Mouse (Mus musculus) gastrocnemius, postnatal 10 days (tissue): ENCODE data around the gene Hrasls. TPM values are rescaled to one million over a fixed set of nuclear protein-coding genes. Genes with fewer than 3 reads are reported as not detected.

ENCODE experiments used
- DNase-seq: peaks from one replicate; pipeline ENCODE4 v3.0.0; 2021; ENCODE audit warnings: mixed read lengths
- long read RNA-seq, 2 experiments: library from polyadenylated mRNA; stranded (forward); transcript quantifications; one replicate each; pipeline ENCODE4 v2.0.0; 2021
- total RNA-seq, 2 experiments: library from RNA; stranded (reverse); gene quantifications; 2 replicates each; pipeline ENCODE4 v1.2.3; 2021

The Hrasls gene
- 10 to 100 TPM; 34.1 to 35.1 TPM for total RNA-seq
- long read RNA-seq, experiment 1, transcript Hrasls-204 (4 exons, 854 nt) = minor isoform, 25 of 74 reads
- long read RNA-seq, experiment 1, transcript Hrasls-201 (4 exons, 2,916 nt) = major isoform, 31 of 74 reads
- long read RNA-seq, experiment 1, transcript Hrasls-202 (3 exons, 412 nt) = minor isoform, 5 of 74 reads
- long read RNA-seq, experiment 1, partial matches to known transcripts = 6 of 74 reads
- long read RNA-seq, experiment 1, other reads (novel, unspliced or antisense) = 7 of 74 reads
- long read RNA-seq, experiment 2, transcript Hrasls-204 (4 exons, 854 nt) = minor isoform, 24 of 70 reads
- long read RNA-seq, experiment 2, transcript Hrasls-201 (4 exons, 2,916 nt) = major isoform, 34 of 70 reads
- long read RNA-seq, experiment 2, partial matches to known transcripts = 4 of 70 reads
- long read RNA-seq, experiment 2, other reads (novel, unspliced or antisense) = 7 of 70 reads

DNA sequence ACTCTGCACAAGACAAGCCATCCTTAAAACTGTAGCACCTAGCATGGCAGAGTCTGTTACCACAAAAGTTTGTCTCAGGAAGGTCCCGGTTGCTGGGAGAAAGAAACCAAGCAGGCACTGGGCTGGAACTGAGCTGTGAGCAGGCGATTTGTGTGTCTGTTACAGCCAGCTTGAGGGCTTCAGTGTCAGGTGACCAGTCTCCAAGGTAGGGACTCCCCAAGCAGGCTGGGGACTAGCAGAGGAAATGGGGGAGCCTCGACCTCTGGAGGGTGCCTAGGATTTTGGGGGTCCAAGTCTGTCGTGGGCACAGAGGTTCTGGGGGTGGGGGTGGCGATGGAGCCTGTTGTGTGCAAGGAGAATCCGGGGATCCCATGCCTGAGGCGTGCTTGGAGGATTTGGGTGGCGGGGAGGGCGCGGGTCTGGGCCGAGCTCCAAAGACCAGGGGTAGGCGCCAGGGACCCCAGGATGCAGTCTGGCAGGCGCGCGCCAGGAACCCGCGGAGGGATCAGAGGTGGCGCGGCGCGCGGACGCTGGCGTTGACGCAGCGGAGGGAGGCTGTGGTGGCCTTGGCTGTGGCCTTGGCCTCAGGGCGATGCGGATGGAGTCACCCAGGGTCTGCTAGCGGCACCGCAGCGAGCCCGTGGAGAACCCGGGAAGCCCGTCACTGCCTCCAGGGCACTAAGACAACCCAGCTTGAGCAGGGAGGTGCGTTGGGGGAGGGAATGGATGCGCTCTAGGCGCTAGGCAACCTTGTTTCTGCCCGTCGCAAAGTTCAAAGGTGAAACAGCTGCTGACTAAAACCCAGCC is at the start of gene Hrasls:
TSS of gene Hrasls (plus strand) at position 91 of the 807 bp plus-strand sequence.
- peak; percentile 65 for DNase-seq

DNA sequence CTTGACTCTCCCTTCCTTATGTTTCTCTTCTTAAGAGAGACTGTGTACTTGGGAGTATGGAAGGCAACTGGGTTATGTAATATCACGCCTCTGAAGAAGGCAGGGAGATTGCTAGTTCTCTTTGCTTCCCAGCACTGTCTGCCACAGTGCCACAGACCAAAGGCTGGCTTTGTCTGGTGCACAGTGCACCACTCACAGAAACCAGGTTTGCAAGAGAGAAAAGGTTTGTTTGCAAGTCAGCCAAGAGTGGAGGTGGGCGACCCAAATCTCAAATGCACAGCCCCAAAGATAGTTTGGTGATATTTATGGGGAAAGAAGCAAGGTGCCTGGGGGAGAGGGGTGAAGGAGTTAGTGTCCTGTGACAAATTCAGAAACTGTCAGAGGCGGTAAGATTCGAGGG is 47.2 kb upstream of the Hrasls start:
- DNase-seq = no peak

DNA sequence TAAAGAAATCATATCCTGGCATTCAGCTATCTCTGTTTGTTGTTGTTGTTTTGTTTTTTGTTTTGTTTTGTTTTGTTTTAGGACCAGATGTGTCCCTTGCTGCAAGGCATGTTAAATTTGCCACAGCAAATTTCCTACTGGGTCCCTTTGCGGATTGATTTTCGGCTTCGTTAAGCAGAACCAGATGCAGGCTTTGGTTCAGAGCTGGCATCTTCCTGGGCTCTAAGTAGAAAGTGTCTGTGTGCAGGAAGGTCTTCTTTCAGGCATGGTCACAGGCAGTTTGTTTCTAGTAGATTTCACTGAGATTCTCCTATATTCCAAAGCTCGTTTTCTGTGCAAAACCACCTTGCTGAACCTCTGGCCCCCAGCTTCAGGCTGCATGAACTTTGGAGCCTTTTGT is 42.4 kb upstream of the Hrasls start:
- no peak for DNase-seq

DNA sequence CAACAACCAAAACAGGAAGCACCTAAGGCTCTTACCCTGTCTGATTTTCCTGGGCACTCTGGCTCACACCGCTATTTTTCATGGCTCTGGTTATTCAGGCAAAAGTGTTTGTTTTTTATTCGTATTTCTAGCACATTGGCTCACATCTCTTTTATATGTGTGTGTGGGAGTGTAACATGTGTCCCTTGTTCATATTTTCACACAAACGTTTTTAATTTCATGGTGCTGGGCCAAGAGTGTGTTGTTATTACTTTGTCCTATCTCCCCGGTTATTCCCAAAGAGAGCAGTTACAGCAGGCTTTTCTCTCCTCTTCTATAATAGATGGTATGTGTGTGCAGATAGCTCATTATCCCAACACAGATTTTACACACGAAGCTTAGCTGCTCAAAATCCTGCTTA is 37.8 kb upstream of the Hrasls start:
- DNase-seq = no peak

DNA sequence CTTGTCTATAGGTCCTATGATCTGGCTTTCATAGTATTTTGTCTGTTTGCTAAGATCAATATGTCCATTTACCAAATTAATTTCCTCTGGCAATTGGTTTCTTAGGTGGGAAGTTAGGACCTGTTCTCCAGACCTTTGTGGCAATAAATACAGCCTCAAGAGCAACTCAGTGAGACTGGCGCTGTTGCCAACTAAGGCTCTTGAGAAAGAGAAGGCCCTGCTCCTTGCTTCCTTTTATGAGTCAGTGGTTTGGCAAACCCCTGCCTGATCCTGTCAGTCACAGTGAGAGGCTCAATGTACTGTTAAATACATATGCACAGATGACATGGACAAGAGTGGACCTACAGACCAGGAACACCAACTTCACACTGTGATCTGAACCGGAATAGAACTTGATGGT is 36.3 kb upstream of the Hrasls start:
- DNase-seq = no peak

DNA sequence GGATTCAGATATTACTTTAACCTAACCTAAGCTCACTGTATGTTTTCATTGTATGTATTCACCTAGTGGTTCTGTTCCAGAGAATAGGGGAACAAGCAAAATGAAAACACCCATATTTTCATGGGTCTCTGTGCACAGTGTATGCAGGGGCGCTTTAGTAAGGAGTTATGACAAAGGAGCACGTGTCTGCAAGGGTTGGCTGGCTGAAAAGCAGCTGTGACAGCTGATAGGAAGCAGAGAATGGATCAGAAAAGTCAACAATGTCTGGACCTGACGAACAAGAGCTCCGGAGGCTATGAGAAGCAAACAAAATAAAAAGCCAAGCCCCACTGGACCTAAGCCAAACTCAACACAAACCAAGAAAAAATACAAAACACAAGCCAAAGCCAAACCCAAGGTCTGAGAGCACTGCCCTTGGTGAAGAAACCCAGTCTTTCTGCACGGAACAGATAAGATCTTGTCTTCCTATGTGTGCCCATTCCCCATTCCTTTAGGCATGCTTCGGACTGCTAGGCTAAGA is 34.6 kb upstream of the Hrasls start:
- no peak for DNase-seq

DNA sequence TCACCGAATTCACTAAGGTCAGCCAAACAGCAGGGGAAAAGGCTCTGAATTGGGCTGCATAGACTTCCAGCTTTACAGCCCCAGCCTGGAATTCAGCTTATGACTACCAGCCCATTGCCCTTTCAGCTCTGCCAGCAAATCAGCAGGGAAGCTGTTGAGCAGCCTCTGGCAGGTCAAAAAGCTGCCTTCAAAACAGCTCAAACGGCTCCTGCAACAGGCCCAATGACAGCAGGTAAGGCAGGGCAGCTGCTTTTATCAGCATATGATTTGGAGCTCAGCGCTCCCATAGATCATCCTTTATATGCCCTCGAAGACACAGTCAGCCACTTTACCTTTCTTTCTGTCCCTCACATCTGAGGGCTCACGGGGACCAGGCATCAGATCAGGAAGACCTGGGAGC is 16.6 kb upstream of the Hrasls start:
- DNase-seq = no peak

DNA sequence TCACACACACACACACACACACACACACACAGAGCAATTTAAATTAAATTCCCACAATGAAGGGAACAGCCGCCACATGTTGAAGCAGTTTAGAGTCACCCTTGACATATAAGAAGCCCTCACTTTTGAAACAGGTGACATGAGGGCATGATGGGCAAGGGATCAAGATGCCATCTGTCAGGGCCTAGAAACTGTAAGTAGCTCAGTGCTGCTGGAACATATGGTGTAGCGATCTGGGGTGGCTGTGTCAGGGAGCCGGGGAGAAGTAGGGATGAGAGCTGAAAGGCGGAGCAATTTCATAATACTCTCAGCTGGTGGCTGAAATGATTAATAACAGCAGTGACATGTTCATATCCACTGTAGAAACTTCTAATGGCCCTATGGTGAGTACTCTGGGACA is 15.5 kb upstream of the Hrasls start:
- no peak for DNase-seq

DNA sequence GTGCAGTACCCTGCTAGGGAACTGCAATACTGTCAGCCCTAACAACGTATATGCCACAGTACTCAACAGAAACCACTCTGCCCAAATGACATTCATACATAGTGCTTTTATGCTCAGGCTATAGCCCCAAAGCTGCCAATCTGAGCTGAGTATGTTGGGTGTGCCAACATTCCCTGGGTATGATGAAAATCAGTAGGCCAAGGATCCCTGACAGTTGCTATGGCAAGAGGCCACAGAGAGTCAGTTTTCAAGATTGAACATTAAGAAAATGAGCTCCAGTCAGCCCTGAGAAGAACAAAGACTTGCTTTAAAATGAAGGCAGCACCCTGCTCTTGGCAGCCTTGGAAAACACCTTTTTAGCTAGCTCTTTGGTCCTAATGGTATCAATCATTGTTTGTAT is 14.3 kb upstream of the Hrasls start:
- no peak for DNase-seq

DNA sequence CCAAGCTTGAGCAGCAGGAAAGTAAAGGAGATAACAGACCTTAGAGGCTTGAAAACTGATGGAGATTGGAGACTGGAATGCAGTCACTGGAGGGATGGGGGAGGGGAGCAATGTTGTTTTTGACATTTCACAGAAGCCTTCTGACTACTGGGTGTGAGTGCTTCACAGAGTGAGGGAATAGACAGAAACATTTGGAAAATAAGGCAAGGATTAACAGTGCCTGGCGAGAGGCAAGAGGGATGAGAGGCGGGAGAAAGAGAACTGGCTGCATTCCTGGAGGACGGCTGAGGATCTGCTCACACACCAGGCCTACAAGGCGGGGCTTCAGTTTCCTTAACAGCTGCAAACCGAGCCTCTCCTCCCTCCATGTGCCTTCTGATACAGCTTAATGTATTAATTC is 11.0 kb upstream of the Hrasls start:
- no peak for DNase-seq

DNA sequence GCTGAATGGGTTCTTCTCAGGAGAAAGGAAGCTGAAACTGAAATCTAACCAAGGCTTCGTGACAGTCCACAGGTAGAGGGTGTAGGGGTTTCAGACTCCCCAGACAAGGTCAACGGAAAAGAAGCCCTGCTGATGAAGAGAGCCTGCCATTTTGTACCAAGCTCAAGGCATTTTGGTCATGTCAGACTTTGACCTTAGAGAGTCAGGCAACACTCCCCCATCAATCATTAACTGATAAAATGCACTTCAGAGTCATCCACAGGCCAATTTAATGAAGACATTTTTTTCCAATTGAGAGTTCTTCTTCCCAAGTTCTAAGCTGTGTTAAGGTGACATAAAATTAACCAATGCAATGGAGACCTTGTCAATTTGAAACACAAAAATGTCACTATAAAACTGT is 8.3 kb upstream of the Hrasls start:
- DNase-seq = no peak

DNA sequence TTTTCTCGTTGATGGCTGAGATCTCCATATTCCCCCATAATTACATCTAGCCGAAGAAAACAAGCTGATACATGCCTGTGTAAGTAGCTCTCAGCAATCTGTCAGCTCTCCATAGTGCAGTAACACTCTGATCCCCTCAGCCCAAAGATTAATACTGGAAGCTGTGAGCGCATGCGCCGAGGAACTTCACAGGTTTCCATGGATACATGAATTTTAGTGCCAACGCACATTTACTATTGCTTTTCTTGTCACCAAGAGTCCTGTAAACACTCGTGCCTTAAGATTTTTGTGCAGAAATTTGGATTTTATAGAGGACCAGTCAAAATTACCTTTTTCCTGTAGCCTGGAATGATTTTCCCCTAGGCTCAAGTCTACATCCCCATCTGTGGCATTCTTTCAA is 4.6 kb upstream of the Hrasls start:
- DNase-seq = no peak

DNA sequence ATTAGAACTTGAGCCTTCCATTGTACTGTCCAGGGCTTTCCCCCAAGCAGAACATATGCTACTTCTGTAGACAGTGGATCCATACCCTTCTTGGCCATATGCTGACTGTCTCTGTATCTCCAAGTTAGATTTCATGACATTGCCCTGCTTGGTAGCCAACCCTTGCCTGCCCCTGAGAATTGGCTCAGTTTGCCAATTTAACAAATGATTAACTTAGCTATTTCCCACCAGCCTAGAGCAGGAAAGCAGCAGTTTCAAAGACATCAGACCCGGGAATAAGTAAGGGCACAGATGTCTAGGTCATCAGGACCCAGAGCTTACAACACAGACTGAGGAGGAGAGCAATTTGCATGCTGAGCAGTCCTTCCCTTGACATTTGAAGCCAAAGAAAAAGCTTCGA is 3.9 kb upstream of the Hrasls start:
- DNase-seq = no peak

DNA sequence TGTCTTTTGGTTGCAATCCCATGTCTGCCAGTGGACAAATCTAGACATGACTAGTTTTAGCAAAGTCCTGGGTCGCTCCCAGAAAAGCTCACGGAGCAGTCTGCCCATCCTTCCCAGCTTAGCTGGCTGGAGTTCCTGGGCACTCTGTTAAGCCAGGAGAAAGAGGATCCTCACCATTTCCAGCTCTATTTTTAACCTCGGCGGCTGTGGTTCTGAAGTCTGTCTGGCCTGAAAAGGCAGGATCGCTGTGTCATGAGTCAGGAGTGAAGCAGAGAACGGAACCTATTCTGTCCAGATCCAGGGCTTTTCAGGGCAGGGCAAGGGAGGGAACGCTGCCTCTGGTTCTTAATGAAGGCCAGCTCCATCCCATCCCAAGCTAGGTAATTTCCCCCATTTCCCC is 654 bp upstream of the Hrasls start:
- peak; percentile 59 for DNase-seq

DNA sequence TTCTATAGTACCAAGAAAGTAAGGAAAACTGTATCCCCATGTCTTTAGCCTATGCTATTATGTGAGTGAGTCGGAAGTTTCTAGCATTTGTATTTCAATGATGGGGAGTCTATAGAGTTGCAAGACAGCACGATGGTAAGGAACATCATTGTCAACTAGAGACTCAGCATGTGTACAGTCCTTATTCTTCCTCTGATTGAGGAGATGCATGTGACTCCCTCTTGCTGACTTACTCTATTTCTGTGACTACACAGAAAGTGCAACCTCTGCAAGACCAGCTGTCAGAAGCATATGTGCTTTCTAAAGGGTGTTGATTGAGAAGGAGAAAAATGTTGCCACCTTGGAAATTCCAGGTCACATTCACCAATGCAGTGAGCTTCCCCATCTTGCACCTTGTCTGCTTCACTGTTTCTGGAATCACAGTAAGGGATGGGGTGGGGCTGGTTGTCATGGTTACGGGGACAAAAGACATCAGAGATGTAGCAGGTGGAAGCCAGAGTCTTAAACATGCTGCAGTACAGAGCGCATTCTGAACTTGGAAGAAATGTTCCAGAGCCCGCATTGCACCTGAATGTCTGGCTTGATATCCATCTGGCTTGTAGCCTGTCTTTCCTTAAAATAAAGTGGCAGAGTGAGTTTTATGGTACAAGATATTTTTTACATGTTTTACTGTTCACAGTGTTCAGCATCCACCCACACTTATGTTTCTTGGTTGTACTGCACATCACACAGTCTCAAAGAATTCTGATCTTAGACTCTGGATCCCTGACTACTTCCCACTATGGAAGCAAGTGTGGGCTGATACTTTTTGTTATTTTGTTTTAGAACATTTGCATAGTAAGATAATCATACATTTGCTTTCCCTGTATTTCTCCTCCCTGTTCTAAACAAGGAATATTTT is 7.2 kb downstream of the Hrasls start:
- DNase-seq = no peak

DNA sequence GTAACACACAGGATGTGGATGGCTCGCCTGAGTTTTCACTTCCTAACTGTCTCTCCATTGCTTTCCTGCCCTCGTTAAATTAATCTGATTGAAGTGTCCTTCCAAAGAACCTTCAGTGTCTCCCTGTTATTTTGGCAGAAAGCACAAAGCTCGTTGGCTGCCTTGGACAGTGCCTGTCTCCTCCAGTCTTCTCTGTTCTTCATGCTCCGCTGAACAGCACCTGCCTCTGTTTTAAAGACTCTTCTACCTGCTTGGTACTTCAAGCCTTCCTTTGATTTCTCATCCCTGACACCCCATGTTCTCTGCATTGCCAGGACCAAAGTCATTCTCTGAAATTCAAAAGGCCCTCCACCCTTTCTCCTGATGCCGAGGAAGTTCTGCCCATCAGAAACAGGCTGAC is 26.5 kb downstream of the Hrasls start:
- no peak for DNase-seq

DNA sequence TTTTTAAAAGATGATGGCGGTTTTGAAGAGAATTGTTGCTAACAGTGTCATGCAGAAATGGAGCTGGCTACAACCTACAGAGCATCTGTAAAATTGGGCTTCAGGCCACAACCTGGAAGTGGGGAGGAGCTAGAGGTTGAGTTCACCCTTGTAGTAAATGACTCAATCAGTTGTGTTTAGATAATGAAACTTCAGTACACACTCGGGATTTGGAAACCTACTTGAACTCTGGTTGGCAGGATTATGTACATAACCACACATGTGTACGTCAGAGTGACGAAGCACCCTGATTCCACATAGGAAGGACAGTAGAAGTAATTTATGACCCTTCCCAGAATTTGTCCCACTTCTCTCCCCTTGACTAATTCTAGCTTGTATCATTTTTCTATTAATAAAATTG is 44.8 kb downstream of the Hrasls start:
- DNase-seq = no peak

Other genes with a start within 250 kb of the Hrasls start
- gene Atp13a5, start 169.0 kb downstream of the Hrasls start, total RNA-seq = 1 to 10 TPM; 3.0 to 3.4 TPM